Comparison of ENCODE assay signal across 8 mouse cellular contexts in the genomic region with DNA sequence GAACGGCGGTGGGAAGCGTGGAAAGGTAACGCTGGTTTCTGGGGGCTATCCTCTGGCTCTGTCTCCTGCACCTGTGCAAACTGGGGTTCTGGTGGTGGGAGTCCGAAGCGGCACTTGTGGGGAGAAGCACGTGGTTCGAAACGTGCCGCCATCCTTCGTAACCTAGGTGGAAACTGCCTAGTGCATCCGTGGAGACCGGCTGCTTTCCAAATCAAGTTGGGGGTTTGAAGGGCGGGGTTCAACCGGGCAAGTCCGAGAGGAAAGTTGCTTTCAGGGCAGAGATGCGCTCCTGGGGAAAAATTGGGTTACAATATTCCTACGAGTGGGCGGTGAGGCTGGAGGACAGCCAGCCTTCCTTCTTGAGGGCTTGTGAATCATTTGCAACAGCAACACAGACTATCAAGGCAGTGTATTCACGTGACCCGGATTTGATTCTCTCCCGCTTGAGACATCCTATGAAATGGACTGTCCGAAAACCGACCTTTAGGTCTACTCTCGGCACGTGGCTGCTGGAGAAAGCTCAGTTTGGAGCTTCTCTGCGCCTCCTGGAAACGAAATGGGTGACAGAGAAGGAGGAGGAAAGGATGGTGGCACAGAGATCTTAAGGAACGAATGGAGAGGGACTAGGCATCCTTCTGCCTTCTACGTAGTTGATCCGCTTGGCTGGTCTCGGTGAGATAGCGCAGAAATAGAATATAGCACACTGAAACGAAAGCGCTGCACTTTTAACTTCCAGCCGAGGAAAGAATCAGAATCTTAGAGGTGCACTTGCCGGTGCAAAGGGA. TPM values are rescaled to one million over a fixed set of nuclear protein-coding genes. Genes with fewer than 3 reads are reported as not detected.
DNase-seq lines count a peak whose midpoint lies in the region; ATAC-seq and TF ChIP-seq lines count a peak whose summit lies in the region.

No protein-coding gene starts in this region.

- no peak for TF ChIP-seq POLR2A in cortical plate, adult 2 months (IDR thresholded peaks at IDR 0.05; ENCODE audit: extremely low read depth, insufficient read depth, low read length)

- H3K36me3 ChIP-seq in heart, embryonic 13.5 days, result no peaks in the 10 kb centered on the region
- H3K36me3 ChIP-seq in lung, embryonic 16.5 days (ENCODE audit: control insufficient read depth, insufficient read depth, low read length), result no peaks in the 10 kb centered on the region

- peak overlapping the region; percentile 54 for H3K27ac ChIP-seq in cortical plate, adult 2 months (ENCODE audit: insufficient read depth, low read length)
- no peak overlapping the region for H3K27ac ChIP-seq in heart, embryonic 13.5 days (replicated peaks)
- no peak overlapping the region for H3K27ac ChIP-seq in lung, embryonic 16.5 days (ENCODE audit: low read length)

- peak overlapping the region; percentile 99 for H3K4me3 ChIP-seq in cortical plate, adult 2 months (ENCODE audit: insufficient read depth, low read length)
- peak overlapping the region; percentile 65 for H3K4me3 ChIP-seq in heart, embryonic 13.5 days
- peak overlapping the region; percentile 54 for H3K4me3 ChIP-seq in lung, embryonic 16.5 days (ENCODE audit: low read length)

- no peaks in the 10 kb centered on the region for H3K4me1 ChIP-seq in cortical plate, adult 2 months (ENCODE audit: control insufficient read depth, insufficient read depth, low read length)
- H3K4me1 ChIP-seq in heart, embryonic 13.5 days, result 0 out of 2 replicates have a peak, but pooled peaks cover 11% of the 10 kb centered on the region
- H3K4me1 ChIP-seq in lung, embryonic 16.5 days (replicated peaks; ENCODE audit: control insufficient read depth, insufficient read depth, low read length), result no peaks in the 10 kb centered on the region; the same call in 1 of the 2 replicates

- peak overlapping the region; percentile 99 for H3K4me2 ChIP-seq in heart, embryonic 13.5 days
- peak overlapping the region; percentile 91 for H3K4me2 ChIP-seq in lung, embryonic 16.5 days (ENCODE audit: low read depth, low read length)

- WGBS in heart, embryonic 13.5 days, result under 1% methylated on average over 37 of the region's 37 CpGs
- under 1% methylated on average over 37 of the region's 37 CpGs for WGBS in lung, embryonic 16.5 days

- peak; percentile 3 for DNase-seq in urinary bladder, postnatal 25 days (ENCODE audit: low spot score)
- no peak for DNase-seq in urinary bladder, postnatal 4 days (ENCODE audit: low spot score in 2 of 2)
- peak; percentile 47 for DNase-seq in kidney, postnatal 14 days
- DNase-seq in retina, postnatal 1 day, result peak; percentile 66
- DNase-seq in B cell, adult 2 months, result no peak

- H3K9me3 ChIP-seq in heart, embryonic 13.5 days, result no peaks in the 10 kb centered on the region
- no peaks in the 10 kb centered on the region for H3K9me3 ChIP-seq in lung, embryonic 16.5 days (ENCODE audit: control insufficient read depth, low read length)

- TF ChIP-seq CTCF in cortical plate, adult 2 months (IDR thresholded peaks at IDR 0.05; ENCODE audit: extremely low read depth, insufficient read depth, low read length), result no peak

- peak overlapping the region; percentile 76 for H3K9ac ChIP-seq in heart, embryonic 13.5 days
- peak overlapping the region; percentile 34 for H3K9ac ChIP-seq in lung, embryonic 16.5 days (ENCODE audit: low read length)

- peaks cover 21% of the 10 kb centered on the region for H3K27me3 ChIP-seq in heart, embryonic 13.5 days (replicated peaks)
- peaks cover 7% of the 10 kb centered on the region for H3K27me3 ChIP-seq in lung, embryonic 16.5 days (ENCODE audit: control insufficient read depth, insufficient read depth, low read depth, low read length)

- ATAC-seq in heart, embryonic 13.5 days (ENCODE audit: extremely low read depth, insufficient number of reproducible peaks, low FRiP score, low TSS enrichment), result no peak
- ATAC-seq in lung, embryonic 16.5 days (ENCODE audit: low read depth), result peak; percentile 44; the same call in 1 of the 2 replicates

RNA-seq across cellular contexts. Expression of a gene that starts 0.9 kb away (rescaled TPM):
- 29.8 and 32.0 TPM in 2 replicates for polyA plus RNA-seq in cortical plate, adult 2 months (2012; rRNA removed)
- polyA plus RNA-seq in heart, embryonic 13.5 days (2015; fragmentation: Nextera tagmentation; extraction: Ambion mirVana), result 0.66 and 0.85 TPM in 2 replicates
- 0.72 and 0.80 TPM in 2 replicates for polyA plus RNA-seq in lung, embryonic 16.5 days (2015; fragmentation: Nextera tagmentation; extraction: Ambion mirVana)

Comparison
In these comparisons a context has a peak if more than half of its experiments do, and no peak if none do; other contexts are left out.
1. DNase-seq: peak in urinary bladder, postnatal 25 days (single experiment), kidney, postnatal 14 days (single experiment) and retina, postnatal 1 day (single experiment); none in urinary bladder, postnatal 4 days (0 of 2) and B cell, adult 2 months (0 of 2).
2. RNA of a gene that starts 0.9 kb away (polyA plus RNA-seq): 29.8 to 32.0 TPM in cortical plate, adult 2 months; 0.72 to 0.80 TPM in lung, embryonic 16.5 days and 0.66 to 0.85 TPM in heart, embryonic 13.5 days; every median in the first group is over 10 times any median in the second.
3. Peak in every context shown above with its lines, with median percentiles within 50 percentile points of each other: H3K4me3 ChIP-seq.